Mouse (Mus musculus): ENCODE results near the gene Ckap4.
"Not testable (repeated sequence)": the region's sequence is repeated elsewhere in the genome, so short reads cannot be mapped to it uniquely, and the experiment has no call there.

Gene Ckap4

GRCm38 (mm10) chr10:84512766-84513165 lies 21.1 kb downstream of the Ckap4 start:
- in situ Hi-C loops (cut with MboI, MseI) = no loop called here

GRCm38 (mm10) chr10:84508603-84509002 lies 25.3 kb downstream of the Ckap4 start:
- in situ Hi-C loops (cut with MboI, MseI) = no loop called here

GRCm38 (mm10) chr10:84498867-84499266 lies 35.0 kb downstream of the Ckap4 start:
- in situ Hi-C loops (cut with MboI, MseI) = no loop called here

GRCm38 (mm10) chr10:84496805-84497204 lies 37.1 kb downstream of the Ckap4 start:
- in situ Hi-C loops (cut with MboI, MseI) = no loop called here

- in situ Hi-C loops (cut with MboI, MseI) = no loop called here
These were observed 39.4 kb downstream of the Ckap4 start for GRCm38 (mm10) chr10:84494432-84494831.

GRCm38 (mm10) chr10:84490115-84490514 lies 43.7 kb downstream of the Ckap4 start:
- in situ Hi-C loops (cut with MboI, MseI) = no loop called here

- in situ Hi-C loops (cut with MboI, MseI) = no loop called here
These were observed 45.5 kb downstream of the Ckap4 start for GRCm38 (mm10) chr10:84488315-84488714.

- in situ Hi-C loops (cut with MboI, MseI) = no loop called here
These were observed 49.2 kb downstream of the Ckap4 start for GRCm38 (mm10) chr10:84484661-84485060.

- in situ Hi-C loops (cut with MboI, MseI) = no loop called here
These were observed 50.3 kb downstream of the Ckap4 start for GRCm38 (mm10) chr10:84483553-84483952.

GRCm38 (mm10) chr10:84483069-84483468 lies 50.8 kb downstream of the Ckap4 start:
- in situ Hi-C loops (cut with MboI, MseI) = no loop called here

GRCm38 (mm10) chr10:84482418-84482817 lies 51.4 kb downstream of the Ckap4 start:
- in situ Hi-C loops (cut with MboI, MseI) = not testable (repeated sequence)

- in situ Hi-C loops (cut with MboI, MseI) = no loop called here
These were observed 52.6 kb downstream of the Ckap4 start for GRCm38 (mm10) chr10:84481327-84481671.

GRCm38 (mm10) chr10:84480667-84481326 lies 53.1 kb downstream of the Ckap4 start:
- in situ Hi-C loops (cut with MboI, MseI) = no loop called here

- in situ Hi-C loops (cut with MboI, MseI) = no loop called here
These were observed 53.7 kb downstream of the Ckap4 start for GRCm38 (mm10) chr10:84480146-84480545.

GRCm38 (mm10) chr10:84477613-84478076 lies 56.2 kb downstream of the Ckap4 start:
- in situ Hi-C loops (cut with MboI, MseI) = no loop called here

GRCm38 (mm10) chr10:84477045-84477612 lies 56.7 kb downstream of the Ckap4 start:
- in situ Hi-C loops (cut with MboI, MseI) = no loop called here
